Comparison of ENCODE assay signal across 8 mouse cellular contexts in the genomic region with DNA sequence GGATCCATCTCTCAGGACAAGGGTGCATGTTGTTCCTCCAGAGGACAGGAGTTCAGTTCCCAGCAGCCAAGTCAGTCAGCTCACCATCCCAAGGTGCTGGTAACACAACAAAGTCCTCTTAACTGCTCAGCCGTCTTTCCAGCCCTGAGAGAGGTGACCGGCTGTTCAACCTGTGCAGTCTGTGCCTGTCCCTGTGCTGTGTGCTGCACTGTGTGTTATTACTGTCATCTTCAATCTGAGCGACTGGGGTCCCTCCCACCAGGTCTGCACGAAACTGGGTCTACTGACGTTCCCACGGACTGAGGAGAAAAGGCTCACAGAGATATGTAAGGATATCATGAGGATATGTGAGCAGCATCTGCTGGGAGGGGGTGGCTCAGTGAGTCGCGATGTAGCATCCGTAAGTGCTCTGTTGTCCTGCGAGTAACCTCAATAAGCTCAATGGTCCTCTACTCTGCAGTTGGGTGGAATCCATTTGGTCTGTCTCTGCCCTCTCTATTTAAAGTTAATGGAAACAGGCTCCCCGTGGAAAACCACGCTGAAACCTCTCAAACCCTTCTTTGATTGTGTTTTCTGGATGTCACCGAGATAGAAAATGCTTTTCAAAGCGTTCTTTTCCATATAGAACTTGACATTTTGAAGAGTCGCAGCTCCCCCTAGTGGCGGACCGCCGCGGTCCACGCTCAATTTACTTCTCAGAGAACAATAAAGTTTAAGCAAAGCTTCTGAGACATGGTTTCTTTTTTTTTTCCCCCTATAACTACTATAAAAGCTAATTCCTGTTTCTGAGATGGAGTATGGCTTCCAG.
DNase-seq lines count a peak whose midpoint lies in the region; ATAC-seq and TF ChIP-seq lines count a peak whose summit lies in the region.

No protein-coding gene starts in this region.

- no peak; the same call in 1 of the 2 replicates for ATAC-seq in kidney, embryonic 14.5 days (ENCODE audit: low FRiP score, low TSS enrichment)
- ATAC-seq in hindbrain, embryonic 14.5 days (ENCODE audit: low FRiP score): peak; percentile 71
- ATAC-seq in midbrain, embryonic 13.5 days: peak; percentile 74

- H3K4me2 ChIP-seq in kidney, embryonic 14.5 days (replicated peaks; ENCODE audit: low read depth, low read length): no peak overlapping the region; the same call in 1 of the 2 replicates
- peak overlapping the region; percentile 47 for H3K4me2 ChIP-seq in hindbrain, embryonic 14.5 days (replicated peaks)
- H3K4me2 ChIP-seq in midbrain, embryonic 13.5 days (replicated peaks): peak overlapping the region; percentile 46

- H3K27me3 ChIP-seq in kidney, adult 2 months (replicated peaks; ENCODE audit: control insufficient read depth, insufficient read depth, low read length): no peaks in the 10 kb centered on the region
- no peaks in the 10 kb centered on the region for H3K27me3 ChIP-seq in kidney, embryonic 14.5 days (ENCODE audit: control insufficient read depth, insufficient read depth, low read length)
- no peaks in the 10 kb centered on the region for H3K27me3 ChIP-seq in forebrain, embryonic 10.5 days (ENCODE audit: poor library complexity, severe bottlenecking)
- H3K27me3 ChIP-seq in hindbrain, embryonic 14.5 days (ENCODE audit: control insufficient read depth, insufficient read depth, low read length): no peaks in the 10 kb centered on the region
- H3K27me3 ChIP-seq in midbrain, embryonic 13.5 days: no peaks in the 10 kb centered on the region

- DNase-seq in kidney, adult 2 months: peak; percentile 31
- DNase-seq in brain, adult 2 months (ENCODE audit: low read depth, low spot score): peak; percentile 77
- DNase-seq in forebrain, embryonic 10.5 days (ENCODE audit: extremely low spot score, low spot score): peak; percentile 83
- DNase-seq in hindbrain, embryonic 14.5 days (ENCODE audit: low spot score): peak; percentile 94
- peak; percentile 76 to 83 for DNase-seq in left cerebral cortex, postnatal 14 days (ENCODE audit: low spot score in 2 of 2)
- DNase-seq in telencephalon, adult 2 months (ENCODE audit: low read depth, low spot score): peak; percentile 62

- H3K9ac ChIP-seq in kidney, embryonic 14.5 days (ENCODE audit: low read depth, low read length): no peak overlapping the region
- H3K9ac ChIP-seq in hindbrain, embryonic 14.5 days: peak overlapping the region; percentile 40
- H3K9ac ChIP-seq in midbrain, embryonic 13.5 days (replicated peaks): no peak overlapping the region

- H3K4me1 ChIP-seq in kidney, adult 2 months (ENCODE audit: control insufficient read depth, insufficient read depth, low read length): no peaks in the 10 kb centered on the region
- peaks cover 11% of the 10 kb centered on the region for H3K4me1 ChIP-seq in kidney, embryonic 14.5 days (ENCODE audit: control insufficient read depth, insufficient read depth, low read length)
- H3K4me1 ChIP-seq in forebrain, embryonic 10.5 days: peaks cover 22% of the 10 kb centered on the region
- H3K4me1 ChIP-seq in hindbrain, embryonic 14.5 days (replicated peaks; ENCODE audit: control insufficient read depth, insufficient read depth, low read length): peaks cover 5% of the 10 kb centered on the region; the same call in 1 of the 2 replicates
- H3K4me1 ChIP-seq in midbrain, embryonic 13.5 days (replicated peaks): peaks cover 6% of the 10 kb centered on the region; the same call in 1 of the 2 replicates

- no peak overlapping the region for H3K4me3 ChIP-seq in kidney, adult 2 months (ENCODE audit: insufficient read depth, low read depth, low read length)
- H3K4me3 ChIP-seq in kidney, embryonic 14.5 days (ENCODE audit: low read length): no peak overlapping the region
- H3K4me3 ChIP-seq in forebrain, embryonic 10.5 days: peak overlapping the region; percentile 5; the same call in 1 of the 2 replicates
- peak overlapping the region; percentile 18 for H3K4me3 ChIP-seq in hindbrain, embryonic 14.5 days (replicated peaks; ENCODE audit: low read length)
- H3K4me3 ChIP-seq in midbrain, embryonic 13.5 days (replicated peaks): no peak overlapping the region

- intact Hi-C loops in left cerebral cortex, postnatal 14 days (cut with DNase I): loop anchor here (2.0 to 5.0 kb wide), 2 partner anchors 627 to 1559 kb away; no protein-coding TSS in a partner anchor

- peak; percentile 63 for TF ChIP-seq CTCF in kidney, adult 2 months (conservative IDR thresholded peaks at IDR 0.05; ENCODE audit: insufficient read depth, insufficient read length, low read depth, low read length)

- no peaks in the 10 kb centered on the region for H3K9me3 ChIP-seq in kidney, embryonic 14.5 days (ENCODE audit: control insufficient read depth, low read length)
- no peaks in the 10 kb centered on the region for H3K9me3 ChIP-seq in forebrain, embryonic 10.5 days
- H3K9me3 ChIP-seq in hindbrain, embryonic 14.5 days (ENCODE audit: control insufficient read depth, low read length): no peaks in the 10 kb centered on the region
- H3K9me3 ChIP-seq in midbrain, embryonic 13.5 days: no peaks in the 10 kb centered on the region

- WGBS in kidney, adult 2 months: 33% methylated on average over 20 of the region's 20 CpGs
- WGBS in kidney, embryonic 14.5 days: 31% methylated on average over 20 of the region's 20 CpGs
- 36% methylated on average over 20 of the region's 20 CpGs for WGBS in forebrain, embryonic 10.5 days
- WGBS in hindbrain, embryonic 14.5 days: 26% methylated on average over 20 of the region's 20 CpGs
- 29% methylated on average over 20 of the region's 20 CpGs for WGBS in midbrain, embryonic 13.5 days

- no peaks in the 10 kb centered on the region for H3K36me3 ChIP-seq in kidney, adult 2 months (ENCODE audit: control insufficient read depth, insufficient read depth, low read length)
- H3K36me3 ChIP-seq in kidney, embryonic 14.5 days (ENCODE audit: control insufficient read depth, insufficient read depth, low read length): no peaks in the 10 kb centered on the region
- no peaks in the 10 kb centered on the region for H3K36me3 ChIP-seq in forebrain, embryonic 10.5 days (replicated peaks)
- H3K36me3 ChIP-seq in hindbrain, embryonic 14.5 days (replicated peaks; ENCODE audit: control insufficient read depth, insufficient read depth): no peaks in the 10 kb centered on the region
- H3K36me3 ChIP-seq in midbrain, embryonic 13.5 days: no peaks in the 10 kb centered on the region

- no peak overlapping the region for H3K27ac ChIP-seq in kidney, adult 2 months (ENCODE audit: insufficient read depth, low read depth, low read length)
- H3K27ac ChIP-seq in kidney, embryonic 14.5 days (ENCODE audit: low read depth, low read length): no peak overlapping the region
- peak overlapping the region; percentile 68 for H3K27ac ChIP-seq in forebrain, embryonic 10.5 days
- H3K27ac ChIP-seq in hindbrain, embryonic 14.5 days: peak overlapping the region; percentile 60
- H3K27ac ChIP-seq in midbrain, embryonic 13.5 days: peak overlapping the region; percentile 16; the same call in 1 of the 2 replicates

- no peak for TF ChIP-seq POLR2A in kidney, adult 2 months (IDR thresholded peaks at IDR 0.05; ENCODE audit: low read depth, low read length)

Comparison
In these comparisons a context has a peak if more than half of its experiments do, and no peak if none do; other contexts are left out.
1. DNase-seq: peak in every context shown above with its lines; median percentile 94 in hindbrain, embryonic 14.5 days; 83 in forebrain, embryonic 10.5 days; 80 in left cerebral cortex, postnatal 14 days; 77 in brain, adult 2 months; 62 in telencephalon, adult 2 months; 31 in kidney, adult 2 months.
2. H3K27ac ChIP-seq: peak in forebrain, embryonic 10.5 days (single experiment), hindbrain, embryonic 14.5 days (single experiment) and midbrain, embryonic 13.5 days (single experiment); none in kidney, adult 2 months (single experiment) and kidney, embryonic 14.5 days (single experiment).
3. H3K4me3 ChIP-seq: peak in forebrain, embryonic 10.5 days (single experiment) and hindbrain, embryonic 14.5 days (single experiment); none in kidney, adult 2 months (single experiment), kidney, embryonic 14.5 days (single experiment) and midbrain, embryonic 13.5 days (single experiment).